Mouse (Mus musculus): ENCODE results near the gene Sdf2l1. TPM values are rescaled to one million over a fixed set of nuclear protein-coding genes. Genes with fewer than 3 reads are reported as not detected.
"Not testable (repeated sequence)": the region's sequence is repeated elsewhere in the genome, so short reads cannot be mapped to it uniquely, and the experiment has no call there.

The Sdf2l1 gene
- 38.4 and 57.3 TPM in 2 replicates for polyA plus RNA-seq (2015; fragmentation: Nextera tagmentation; extraction: Ambion mirVana)

- Histone ChIP-seq H3K9ac (replicated peaks) (peak within 1 kb of the TSS; percentile 61), H3K27me3 (replicated peaks) (no peaks in the 10 kb centered on the region), H3K27ac (replicated peaks) (peak within 1 kb of the TSS; percentile 81), H3K4me3 (replicated peaks) (peak within 1 kb of the TSS; percentile 83), H3K4me1 (peaks cover 17% of the 10 kb centered on the region), H3K36me3 (no peaks in the 10 kb centered on the region), H3K9me3 (replicated peaks) (no peaks in the 10 kb centered on the region), H3K4me2 (peak within 1 kb of the TSS; percentile 87)
- WGBS, result under 1% methylated on average over 47 of the region's 47 CpGs
- ATAC-seq (ENCODE audit: low FRiP score), result peak; percentile 99
Observed at GRCm38 (mm10) chr16:17132089-17132905, at the start of gene Sdf2l1. Gene Sdf2l1, minus strand, starts transcription at chr16:17132383.

- ATAC-seq (ENCODE audit: low FRiP score), result no peak
- H3K9me3 ChIP-seq (replicated peaks), result no peaks in the 10 kb centered on the region
- H3K4me3 ChIP-seq (replicated peaks), result no peak overlapping the region
- no peaks in the 10 kb centered on the region for H3K27me3 ChIP-seq (replicated peaks)
- H3K27ac ChIP-seq (replicated peaks), result no peak overlapping the region
- H3K9ac ChIP-seq (replicated peaks), result no peak overlapping the region
- no peaks in the 10 kb centered on the region; the same call in 1 of the 2 replicates for H3K36me3 ChIP-seq
- no peak overlapping the region for H3K4me2 ChIP-seq
- 91% methylated on average over 4 of the region's 4 CpGs for WGBS
- no peaks in the 10 kb centered on the region for H3K4me1 ChIP-seq
Observed at GRCm38 (mm10) chr16:17181382-17181781, 49.2 kb upstream of the Sdf2l1 start.

GRCm38 (mm10) chr16:17179706-17180105 is 47.5 kb upstream of the Sdf2l1 start:
- Histone ChIP-seq H3K4me1 (no peaks in the 10 kb centered on the region), H3K4me2 (no peak overlapping the region), H3K36me3 (no peaks in the 10 kb centered on the region), H3K4me3 (replicated peaks) (no peak overlapping the region), H3K27ac (replicated peaks) (no peak overlapping the region), H3K9ac (replicated peaks) (no peak overlapping the region), H3K27me3 (replicated peaks) (no peaks in the 10 kb centered on the region), H3K9me3 (replicated peaks) (no peaks in the 10 kb centered on the region)
- WGBS, result 91% methylated on average over 3 of the region's 3 CpGs
- ATAC-seq (ENCODE audit: low FRiP score), result no peak

GRCm38 (mm10) chr16:17177623-17178170 is 45.5 kb upstream of the Sdf2l1 start:
- WGBS, result 100% methylated on average over 1 of the region's 1 CpGs
- no peak for ATAC-seq (ENCODE audit: low FRiP score)
- H3K36me3 ChIP-seq, result peaks cover 11% of the 10 kb centered on the region
- no peaks in the 10 kb centered on the region for H3K27me3 ChIP-seq (replicated peaks)
- H3K9ac ChIP-seq (replicated peaks), result no peak overlapping the region
- no peak overlapping the region for H3K4me2 ChIP-seq
- no peak overlapping the region for H3K27ac ChIP-seq (replicated peaks)
- H3K4me3 ChIP-seq (replicated peaks), result no peak overlapping the region
- no peaks in the 10 kb centered on the region for H3K4me1 ChIP-seq
- no peaks in the 10 kb centered on the region for H3K9me3 ChIP-seq (replicated peaks)

- no peak for ATAC-seq (ENCODE audit: low FRiP score)
- no peaks in the 10 kb centered on the region for H3K4me1 ChIP-seq
- peaks cover 20% of the 10 kb centered on the region for H3K36me3 ChIP-seq
- H3K9ac ChIP-seq (replicated peaks), result no peak overlapping the region
- H3K27me3 ChIP-seq (replicated peaks), result no peaks in the 10 kb centered on the region
- no peaks in the 10 kb centered on the region for H3K9me3 ChIP-seq (replicated peaks)
- no peak overlapping the region for H3K4me2 ChIP-seq
- no peak overlapping the region for H3K27ac ChIP-seq (replicated peaks)
- 97% methylated on average over 2 of the region's 2 CpGs for WGBS
- H3K4me3 ChIP-seq (replicated peaks), result no peak overlapping the region
Observed at GRCm38 (mm10) chr16:17175765-17176164, 43.6 kb upstream of the Sdf2l1 start.

GRCm38 (mm10) chr16:17168049-17168448 is 35.9 kb upstream of the Sdf2l1 start:
- no peak for ATAC-seq (ENCODE audit: low FRiP score)
- WGBS, result 96% methylated on average over 5 of the region's 5 CpGs
- H3K36me3 ChIP-seq, result peaks cover 28% of the 10 kb centered on the region

GRCm38 (mm10) chr16:17167179-17167578 is 35.0 kb upstream of the Sdf2l1 start:
- peaks cover 22% of the 10 kb centered on the region for H3K36me3 ChIP-seq
- H3K9ac ChIP-seq (replicated peaks), result no peak overlapping the region
- H3K4me3 ChIP-seq (replicated peaks), result no peak overlapping the region
- ATAC-seq (ENCODE audit: low FRiP score), result no peak
- no peaks in the 10 kb centered on the region for H3K27me3 ChIP-seq (replicated peaks)
- H3K4me2 ChIP-seq, result no peak overlapping the region
- no peaks in the 10 kb centered on the region for H3K9me3 ChIP-seq (replicated peaks)
- H3K27ac ChIP-seq (replicated peaks), result no peak overlapping the region
- H3K4me1 ChIP-seq, result no peaks in the 10 kb centered on the region

More at GRCm38 (mm10) chr16:17168049-17168448, 35.9 kb upstream of the Sdf2l1 start:
- Histone ChIP-seq H3K9me3 (replicated peaks) (no peaks in the 10 kb centered on the region), H3K4me3 (replicated peaks) (no peak overlapping the region), H3K4me2 (no peak overlapping the region), H3K4me1 (no peaks in the 10 kb centered on the region), H3K9ac (replicated peaks) (no peak overlapping the region), H3K27me3 (replicated peaks) (no peaks in the 10 kb centered on the region), H3K27ac (replicated peaks) (no peak overlapping the region)

GRCm38 (mm10) chr16:17165478-17165877 is 33.3 kb upstream of the Sdf2l1 start:
- not testable (repeated sequence) for H3K4me1 ChIP-seq; H3K4me3 ChIP-seq (replicated peaks); ATAC-seq (ENCODE audit: low FRiP score); H3K9ac ChIP-seq (replicated peaks); H3K9me3 ChIP-seq (replicated peaks); H3K4me2 ChIP-seq; H3K27ac ChIP-seq (replicated peaks); H3K27me3 ChIP-seq (replicated peaks)
- H3K36me3 ChIP-seq, result peaks cover 18% of the 10 kb centered on the region
- 89% methylated on average over 1 of the region's 1 CpGs for WGBS

- WGBS, result 89% methylated on average over 2 of the region's 2 CpGs
- Histone ChIP-seq H3K9ac (replicated peaks) (no peak overlapping the region), H3K9me3 (replicated peaks) (no peaks in the 10 kb centered on the region), H3K4me2 (no peak overlapping the region), H3K4me3 (replicated peaks) (no peak overlapping the region), H3K4me1 (no peaks in the 10 kb centered on the region), H3K36me3 (peaks cover 57% of the 10 kb centered on the region), H3K27me3 (replicated peaks) (no peaks in the 10 kb centered on the region), H3K27ac (replicated peaks) (no peak overlapping the region)
- ATAC-seq (ENCODE audit: low FRiP score), result no peak
Observed at GRCm38 (mm10) chr16:17154346-17154745, 22.2 kb upstream of the Sdf2l1 start.

- no peak overlapping the region for H3K4me3 ChIP-seq (replicated peaks)
- H3K27me3 ChIP-seq (replicated peaks), result no peaks in the 10 kb centered on the region
- H3K9me3 ChIP-seq (replicated peaks), result no peaks in the 10 kb centered on the region
- H3K9ac ChIP-seq (replicated peaks), result no peak overlapping the region
- ATAC-seq (ENCODE audit: low FRiP score), result no peak
- H3K4me1 ChIP-seq, result peaks cover 17% of the 10 kb centered on the region
- H3K4me2 ChIP-seq, result no peak overlapping the region
- 95% methylated on average over 4 of the region's 4 CpGs for WGBS
- peaks cover 36% of the 10 kb centered on the region; the same call in 1 of the 2 replicates for H3K36me3 ChIP-seq
- no peak overlapping the region for H3K27ac ChIP-seq (replicated peaks)
Observed at GRCm38 (mm10) chr16:17151874-17152273, 19.7 kb upstream of the Sdf2l1 start.

GRCm38 (mm10) chr16:17150520-17151258 is 18.5 kb upstream of the Sdf2l1 start:
- H3K4me1 ChIP-seq, result peaks cover 17% of the 10 kb centered on the region
- H3K4me2 ChIP-seq, result no peak overlapping the region
- 88% methylated on average over 7 of the region's 7 CpGs for WGBS
- peaks cover 28% of the 10 kb centered on the region; the same call in 1 of the 2 replicates for H3K36me3 ChIP-seq
- H3K9me3 ChIP-seq (replicated peaks), result no peaks in the 10 kb centered on the region
- no peak overlapping the region for H3K9ac ChIP-seq (replicated peaks)
- ATAC-seq (ENCODE audit: low FRiP score), result no peak
- H3K4me3 ChIP-seq (replicated peaks), result no peak overlapping the region
- H3K27me3 ChIP-seq (replicated peaks), result no peaks in the 10 kb centered on the region
- no peak overlapping the region for H3K27ac ChIP-seq (replicated peaks)
